Mouse (Mus musculus): ENCODE measurements around the gene Fndc4.

The Fndc4 gene

GRCm38 (mm10) chr5:31295606-31296141 is at the start of gene Fndc4:
TSS of gene Fndc4 (minus strand) at chr5:31296080.
- peak; percentile 38 to 54 for DNase-seq

GRCm38 (mm10) chr5:31328255-31328654 is 32.4 kb upstream of the Fndc4 start:
- DNase-seq: peak in 1 of 2 experiments; percentile 70

- peak in 1 of 2 experiments; percentile 15 for DNase-seq
Observed at GRCm38 (mm10) chr5:31326850-31327249, 31.0 kb upstream of the Fndc4 start.

- DNase-seq: no peak
Observed at GRCm38 (mm10) chr5:31324085-31324484, 28.2 kb upstream of the Fndc4 start.

- no peak for DNase-seq
Observed at GRCm38 (mm10) chr5:31322776-31323175, 26.9 kb upstream of the Fndc4 start.

- DNase-seq: no peak
Observed at GRCm38 (mm10) chr5:31312806-31313205, 16.9 kb upstream of the Fndc4 start.

- no peak for DNase-seq
Observed at GRCm38 (mm10) chr5:31303093-31303492, 7.2 kb upstream of the Fndc4 start.

- DNase-seq: no peak
Observed at GRCm38 (mm10) chr5:31301866-31302265, 6.0 kb upstream of the Fndc4 start.

GRCm38 (mm10) chr5:31298486-31298885 is 2.6 kb upstream of the Fndc4 start:
- DNase-seq: no peak

- no peak for DNase-seq
Observed at GRCm38 (mm10) chr5:31297981-31298380, 2.1 kb upstream of the Fndc4 start.

GRCm38 (mm10) chr5:31297047-31297757 is 1.3 kb upstream of the Fndc4 start, which contains the start of gene Gckr:
TSS of gene Gckr (plus strand) at chr5:31297443.
- DNase-seq: no peak

GRCm38 (mm10) chr5:31294964-31295605 is 795 bp downstream of the Fndc4 start:
- no peak for DNase-seq

GRCm38 (mm10) chr5:31291361-31291688 is 4.6 kb downstream of the Fndc4 start:
- DNase-seq: no peak

GRCm38 (mm10) chr5:31290521-31291360 is 5.1 kb downstream of the Fndc4 start, which contains the start of gene Ift172:
TSS of gene Ift172 (minus strand) at chr5:31291116.
- peak; percentile 97 to 98 for DNase-seq

GRCm38 (mm10) chr5:31289626-31290230 is 6.2 kb downstream of the Fndc4 start:
- no peak for DNase-seq

GRCm38 (mm10) chr5:31288655-31289054 is 7.2 kb downstream of the Fndc4 start:
- DNase-seq: no peak

- no peak for DNase-seq
Observed at GRCm38 (mm10) chr5:31288225-31288624, 7.7 kb downstream of the Fndc4 start.

GRCm38 (mm10) chr5:31279245-31279988 is 16.5 kb downstream of the Fndc4 start:
- no peak for DNase-seq

GRCm38 (mm10) chr5:31273018-31273417 is 22.9 kb downstream of the Fndc4 start:
- no peak for DNase-seq

- DNase-seq: no peak
Observed at GRCm38 (mm10) chr5:31267686-31268085, 28.2 kb downstream of the Fndc4 start.

GRCm38 (mm10) chr5:31266101-31266500 is 29.8 kb downstream of the Fndc4 start:
- no peak for DNase-seq

- no peak for DNase-seq
Observed at GRCm38 (mm10) chr5:31257616-31258015, 38.3 kb downstream of the Fndc4 start.

Measured in lung, postnatal 4 days (tissue).